Mouse (Mus musculus): ENCODE results near the gene 4933402J07Rik. TPM values are rescaled to one million over a fixed set of nuclear protein-coding genes. Genes with fewer than 3 reads are reported as not detected.

The 4933402J07Rik gene
- polyA plus RNA-seq, 1 experiment from 2014 or later = not detected

- Histone ChIP-seq H3K27ac (no peak overlapping the region), H3K9ac (replicated peaks) (peak overlapping the region; percentile 25; the same call in 1 of the 2 replicates)
- WGBS = 31% methylated on average over 13 of the region's 13 CpGs
Measured at GRCm38 (mm10) chr8:87569706-87570563, 6.3 kb downstream of the 4933402J07Rik start.

GRCm38 (mm10) chr8:87570564-87570855, 6.9 kb downstream of the 4933402J07Rik start:
- no peaks in the 10 kb centered on the region for H3K36me3 ChIP-seq
- H3K27ac ChIP-seq = no peak overlapping the region
- peaks cover 12% of the 10 kb centered on the region for H3K4me1 ChIP-seq (replicated peaks)
- 0 out of 2 replicates have a peak, but pooled peaks cover 3% of the 10 kb centered on the region for H3K27me3 ChIP-seq
- under 1% methylated on average over 8 of the region's 8 CpGs for WGBS
- peak overlapping the region; percentile 43 for H3K4me2 ChIP-seq (replicated peaks)
- H3K9me3 ChIP-seq = no peaks in the 10 kb centered on the region
- peak overlapping the region; percentile 20; the same call in 1 of the 2 replicates for H3K4me3 ChIP-seq (replicated peaks)
- ATAC-seq = no peak
- H3K9ac ChIP-seq (replicated peaks) = peak overlapping the region; percentile 25; the same call in 1 of the 2 replicates

More at GRCm38 (mm10) chr8:87569706-87570563, 6.3 kb downstream of the 4933402J07Rik start:
- H3K9me3 ChIP-seq = no peaks in the 10 kb centered on the region
- H3K4me2 ChIP-seq (replicated peaks) = peak overlapping the region; percentile 43
- H3K27me3 ChIP-seq = 0 out of 2 replicates have a peak, but pooled peaks cover 3% of the 10 kb centered on the region
- H3K4me3 ChIP-seq (replicated peaks) = peak overlapping the region; percentile 20; the same call in 1 of the 2 replicates
- H3K4me1 ChIP-seq (replicated peaks) = peaks cover 12% of the 10 kb centered on the region
- no peak for ATAC-seq
- no peaks in the 10 kb centered on the region for H3K36me3 ChIP-seq

GRCm38 (mm10) chr8:87570880-87571279, 7.2 kb downstream of the 4933402J07Rik start:
- Histone ChIP-seq H3K27me3 (0 out of 2 replicates have a peak, but pooled peaks cover 3% of the 10 kb centered on the region), H3K9me3 (no peaks in the 10 kb centered on the region), H3K4me1 (replicated peaks) (peaks cover 12% of the 10 kb centered on the region), H3K9ac (replicated peaks) (no peak overlapping the region), H3K27ac (no peak overlapping the region), H3K36me3 (no peaks in the 10 kb centered on the region), H3K4me3 (replicated peaks) (peak overlapping the region; percentile 20; the same call in 1 of the 2 replicates), H3K4me2 (replicated peaks) (peak overlapping the region; percentile 43)
- no peak for ATAC-seq
- WGBS = 8% methylated on average over 7 of the region's 7 CpGs

- 0 out of 2 replicates have a peak overlapping the region, but pooled peaks have one; percentile 15 for H3K9ac ChIP-seq (replicated peaks)
- peak; percentile 89 for ATAC-seq
- H3K4me2 ChIP-seq (replicated peaks) = no peak overlapping the region
- H3K4me3 ChIP-seq (replicated peaks) = no peak overlapping the region
- no peaks in the 10 kb centered on the region for H3K27me3 ChIP-seq
- H3K27ac ChIP-seq = no peak overlapping the region
- H3K4me1 ChIP-seq (replicated peaks) = 0 out of 2 replicates have a peak, but pooled peaks cover 8% of the 10 kb centered on the region
- H3K9me3 ChIP-seq = no peaks in the 10 kb centered on the region
- 0% methylated on average over 2 of the region's 2 CpGs for WGBS
- no peaks in the 10 kb centered on the region for H3K36me3 ChIP-seq
Measured at GRCm38 (mm10) chr8:87594272-87594671, 30.6 kb downstream of the 4933402J07Rik start.

- H3K4me3 ChIP-seq (replicated peaks) = no peak overlapping the region
- no peak overlapping the region for H3K27ac ChIP-seq
- no peaks in the 10 kb centered on the region for H3K9me3 ChIP-seq
- H3K27me3 ChIP-seq = 0 out of 2 replicates have a peak, but pooled peaks cover 5% of the 10 kb centered on the region
- no peak for ATAC-seq
- 75% methylated on average over 2 of the region's 2 CpGs for WGBS
- no peaks in the 10 kb centered on the region for H3K36me3 ChIP-seq
- H3K9ac ChIP-seq (replicated peaks) = no peak overlapping the region
- no peak overlapping the region for H3K4me2 ChIP-seq (replicated peaks)
- H3K4me1 ChIP-seq (replicated peaks) = peaks cover 5% of the 10 kb centered on the region
Measured at GRCm38 (mm10) chr8:87602731-87603130, 39.1 kb downstream of the 4933402J07Rik start.

GRCm38 (mm10) chr8:87609110-87609509, 45.5 kb downstream of the 4933402J07Rik start:
- 89% methylated on average over 7 of the region's 7 CpGs for WGBS
- no peak for ATAC-seq
- H3K9ac ChIP-seq (replicated peaks) = no peak overlapping the region
- no peaks in the 10 kb centered on the region for H3K36me3 ChIP-seq
- H3K27me3 ChIP-seq = no peaks in the 10 kb centered on the region
- no peaks in the 10 kb centered on the region for H3K9me3 ChIP-seq
- no peak overlapping the region for H3K27ac ChIP-seq
- peaks cover 8% of the 10 kb centered on the region for H3K4me1 ChIP-seq (replicated peaks)
- H3K4me2 ChIP-seq (replicated peaks) = no peak overlapping the region
- H3K4me3 ChIP-seq (replicated peaks) = no peak overlapping the region

GRCm38 (mm10) chr8:87609651-87610192, 46.1 kb downstream of the 4933402J07Rik start:
- WGBS = 95% methylated on average over 4 of the region's 4 CpGs
- Histone ChIP-seq H3K4me1 (replicated peaks) (peaks cover 9% of the 10 kb centered on the region), H3K36me3 (no peaks in the 10 kb centered on the region), H3K27ac (no peak overlapping the region), H3K9me3 (no peaks in the 10 kb centered on the region), H3K9ac (replicated peaks) (no peak overlapping the region), H3K27me3 (no peaks in the 10 kb centered on the region), H3K4me3 (replicated peaks) (no peak overlapping the region), H3K4me2 (replicated peaks) (no peak overlapping the region)
- ATAC-seq = no peak

- WGBS = 93% methylated on average over 1 of the region's 1 CpGs
Measured at GRCm38 (mm10) chr8:87613701-87614100, 50.0 kb downstream of the 4933402J07Rik start.

GRCm38 (mm10) chr8:87619118-87619517, 55.5 kb downstream of the 4933402J07Rik start:
- no peak overlapping the region for H3K27ac ChIP-seq
- no peaks in the 10 kb centered on the region for H3K9me3 ChIP-seq
- H3K4me2 ChIP-seq (replicated peaks) = no peak overlapping the region
- no peaks in the 10 kb centered on the region for H3K36me3 ChIP-seq
- H3K9ac ChIP-seq (replicated peaks) = no peak overlapping the region
- no peaks in the 10 kb centered on the region for H3K27me3 ChIP-seq
- 59% methylated on average over 7 of the region's 7 CpGs for WGBS
- no peak for ATAC-seq
- peaks cover 13% of the 10 kb centered on the region for H3K4me1 ChIP-seq (replicated peaks)
- H3K4me3 ChIP-seq (replicated peaks) = no peak overlapping the region

More at GRCm38 (mm10) chr8:87613701-87614100, 50.0 kb downstream of the 4933402J07Rik start:
- Histone ChIP-seq H3K4me2 (replicated peaks) (no peak overlapping the region), H3K9ac (replicated peaks) (no peak overlapping the region), H3K9me3 (no peaks in the 10 kb centered on the region), H3K4me3 (replicated peaks) (no peak overlapping the region), H3K36me3 (no peaks in the 10 kb centered on the region), H3K4me1 (replicated peaks) (peaks cover 9% of the 10 kb centered on the region), H3K27ac (no peak overlapping the region), H3K27me3 (no peaks in the 10 kb centered on the region)
- no peak for ATAC-seq

- WGBS = 75% methylated on average over 2 of the region's 2 CpGs
- no peak overlapping the region for H3K27ac ChIP-seq
- ATAC-seq = no peak
Measured at GRCm38 (mm10) chr8:87619529-87619928, 55.9 kb downstream of the 4933402J07Rik start.

GRCm38 (mm10) chr8:87620225-87620624, 56.6 kb downstream of the 4933402J07Rik start:
- H3K4me1 ChIP-seq (replicated peaks) = peaks cover 7% of the 10 kb centered on the region
- 80% methylated on average over 6 of the region's 6 CpGs for WGBS
- H3K4me2 ChIP-seq (replicated peaks) = no peak overlapping the region
- H3K9ac ChIP-seq (replicated peaks) = no peak overlapping the region
- no peaks in the 10 kb centered on the region for H3K36me3 ChIP-seq
- ATAC-seq = no peak
- H3K9me3 ChIP-seq = no peaks in the 10 kb centered on the region
- no peak overlapping the region for H3K4me3 ChIP-seq (replicated peaks)
- no peaks in the 10 kb centered on the region for H3K27me3 ChIP-seq
- no peak overlapping the region for H3K27ac ChIP-seq

More at GRCm38 (mm10) chr8:87619529-87619928, 55.9 kb downstream of the 4933402J07Rik start:
- Histone ChIP-seq H3K9me3 (no peaks in the 10 kb centered on the region), H3K36me3 (no peaks in the 10 kb centered on the region), H3K4me2 (replicated peaks) (no peak overlapping the region), H3K9ac (replicated peaks) (no peak overlapping the region), H3K4me1 (replicated peaks) (peaks cover 13% of the 10 kb centered on the region), H3K4me3 (replicated peaks) (no peak overlapping the region), H3K27me3 (no peaks in the 10 kb centered on the region)

- 92% methylated on average over 12 of the region's 12 CpGs for WGBS
- H3K9ac ChIP-seq (replicated peaks) = no peak overlapping the region
- H3K9me3 ChIP-seq = no peaks in the 10 kb centered on the region
- H3K4me3 ChIP-seq (replicated peaks) = no peak overlapping the region
- H3K4me2 ChIP-seq (replicated peaks) = no peak overlapping the region
- no peak for ATAC-seq
- no peaks in the 10 kb centered on the region for H3K27me3 ChIP-seq
- H3K36me3 ChIP-seq = no peaks in the 10 kb centered on the region
- no peak overlapping the region for H3K27ac ChIP-seq
- H3K4me1 ChIP-seq (replicated peaks) = peaks cover 4% of the 10 kb centered on the region; the same call in 1 of the 2 replicates
Measured at GRCm38 (mm10) chr8:87621181-87621580, 57.5 kb downstream of the 4933402J07Rik start.

All from midbrain, embryonic 13.5 days (tissue).